Mouse (Mus musculus) C2C12 (cell line): ENCODE results near the gene Gm2237. TPM values are rescaled to one million over a fixed set of nuclear protein-coding genes. Genes with fewer than 3 reads are reported as not detected.
A peak's percentile ranks its signal among the peaks of the same experiment; 100 is the strongest.
"Not testable (repeated sequence)": the region's sequence is repeated elsewhere in the genome, so short reads cannot be mapped to it uniquely, and the experiment has no call there.

Experiments used
- H3K27me3 ChIP-seq: one replicate; pipeline ENCODE4 v1.6.1; 2011; ENCODE audit not compliant: control insufficient read depth, insufficient read depth, insufficient read length
- H3K36me3 ChIP-seq: one replicate; pipeline ENCODE4 v1.6.1; 2011; ENCODE audit not compliant: control insufficient read depth, insufficient read depth
- H3K4me3 ChIP-seq: one replicate; pipeline ENCODE4 v1.5.1; 2011; ENCODE audit warnings: mild to moderate bottlenecking, control low read depth; ENCODE audit not compliant: poor library complexity, insufficient read depth, severe bottlenecking
- H3K79me2 ChIP-seq: one replicate; pipeline ENCODE4 v1.6.1; 2011; ENCODE audit not compliant: control insufficient read depth, insufficient read depth
- H3K79me3 ChIP-seq: one replicate; pipeline ENCODE4 v1.6.1; 2011; ENCODE audit warnings: low read depth, control low read depth
- H3ac ChIP-seq: one replicate; pipeline ENCODE3; 2011; ENCODE audit warnings: low read depth; ENCODE audit not compliant: control insufficient read depth, insufficient read length
- long read RNA-seq, 2 experiments: library from polyadenylated mRNA; unstranded; transcript quantifications; one replicate each; pipeline ENCODE4 v2.0.0; 2019 to 2020
- polyA plus RNA-seq: library from polyadenylated mRNA; unstranded; fragments of >200 nt; fragmentation: generic; extraction: Trizol; gene quantifications from one replicate; pipeline ENCODE4 v1.2.1, GENCODE M21; 2012; ENCODE audit warnings: missing spikeins

The Gm2237 gene
- 0.77 TPM for polyA plus RNA-seq
- long read RNA-seq, experiment 1 = 0 reads
- long read RNA-seq, experiment 2 = 0 reads

GRCm38 (mm10) chr14:19584804-19585667 lies at the start of gene Gm2237:
Gm2237 (minus strand) TSS chr14:19585135.
- H3K79me3 ChIP-seq, H3K36me3 ChIP-seq, H3K27me3 ChIP-seq, H3K79me2 ChIP-seq: not testable (repeated sequence)
- Histone ChIP-seq H3ac (peak within 1 kb of the TSS; percentile 53), H3K4me3 (peak within 1 kb of the TSS; percentile 23)

- H3K36me3 ChIP-seq, H3ac ChIP-seq, H3K79me2 ChIP-seq, H3K4me3 ChIP-seq, H3K79me3 ChIP-seq, H3K27me3 ChIP-seq: not testable (repeated sequence)
Measured at GRCm38 (mm10) chr14:19602481-19602880, 17.5 kb upstream of the Gm2237 start, which contains the start of gene Gm5458. Gm5458 (minus strand) TSS chr14:19602581.

- H3K27me3 ChIP-seq, H3K79me2 ChIP-seq, H3K4me3 ChIP-seq, H3K36me3 ChIP-seq, H3K79me3 ChIP-seq, H3ac ChIP-seq: not testable (repeated sequence)
Measured at GRCm38 (mm10) chr14:19549863-19550262, 35.1 kb downstream of the Gm2237 start, which contains the start of gene Gm2244. Gm2244 (minus strand) TSS chr14:19549963.

Other genes with a start within 250 kb of the Gm2237 start
- 0.09 TPM for gene Gm21738, start 166.2 kb downstream of the Gm2237 start, polyA plus RNA-seq
- not detected for gene Gm2244, start 35.2 kb downstream of the Gm2237 start, polyA plus RNA-seq
- gene Gm5458, start 17.4 kb upstream of the Gm2237 start, polyA plus RNA-seq = not detected
- 25.6 TPM for gene Nid2, start 166.1 kb upstream of the Gm2237 start, polyA plus RNA-seq
- gene Rtraf, start 238.7 kb upstream of the Gm2237 start, polyA plus RNA-seq = 115 TPM